Mouse (Mus musculus) lung, postnatal 0 days (tissue): Measurements from ENCODE around the gene Mdm2.

ENCODE experiments used
- CTCF ChIP-seq: IDR thresholded peaks from 2 replicates; pipeline ENCODE4 v1.5.1; 2016; ENCODE audit warnings: antibody characterized with exemption, mild to moderate bottlenecking
- EP300 ChIP-seq: IDR thresholded peaks from 2 replicates; pipeline ENCODE4 v1.6.1; 2016; ENCODE audit warnings: antibody characterized with exemption, mild to moderate bottlenecking, control low read depth

DNA sequence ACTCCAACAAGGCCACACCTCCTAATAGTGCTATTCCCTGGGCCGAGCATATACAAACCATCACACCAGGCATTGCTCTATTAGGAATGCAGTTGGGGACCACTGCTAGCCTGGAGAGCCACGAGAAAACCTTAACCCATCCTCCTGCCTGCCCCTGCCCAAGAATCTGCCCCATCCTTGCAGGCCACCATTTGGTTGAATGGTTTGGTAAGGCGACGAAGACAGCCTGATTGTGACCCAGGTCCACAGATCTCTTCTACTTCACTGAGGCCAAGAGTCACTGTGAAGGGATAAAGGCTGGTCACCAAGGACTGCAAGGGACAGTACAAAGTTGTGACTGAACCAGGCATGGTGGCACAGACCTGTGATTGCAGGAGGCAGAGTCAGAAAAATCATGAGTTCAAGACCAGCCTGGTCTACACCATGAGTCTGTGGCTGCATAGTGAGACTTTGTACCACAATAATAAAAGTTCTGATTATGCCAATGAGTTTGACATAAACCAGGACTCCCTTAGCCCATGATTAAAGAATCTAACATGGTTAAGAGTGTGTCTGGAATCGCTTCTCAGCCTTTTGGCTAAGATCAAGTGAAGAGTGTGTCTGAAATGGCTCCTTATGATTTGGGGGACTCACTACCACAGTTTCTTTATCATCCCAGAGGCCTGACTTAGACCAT is 63.9 kb downstream of the Mdm2 start:
- TF ChIP-seq CTCF (no peak), EP300 (no peak)
